Mouse (Mus musculus) heart, embryonic 13.5 days (tissue): ENCODE results near the gene Urgcp. TPM values are rescaled to one million over a fixed set of nuclear protein-coding genes. Genes with fewer than 3 reads are reported as not detected.

Experiments used
- ATAC-seq: fragments of 200-750 bp; cut with Nextera tagmentation; 2 replicates; pipeline ENCODE4 v1.8.0; 2017; ENCODE audit warnings: moderate TSS enrichment; ENCODE audit not compliant: insufficient number of reproducible peaks, low FRiP score, low TSS enrichment; ENCODE audit errors: extremely low read depth
- H3K27ac ChIP-seq: fragments of 300-500 bp; sonication (generic); replicated peaks from 2 replicates; pipeline ENCODE4 v1.5.1; 2015; ENCODE audit warnings: moderate library complexity, mild to moderate bottlenecking, inconsistent platforms
- H3K27me3 ChIP-seq: fragments of 300-500 bp; sonication (generic); replicated peaks from 2 replicates; pipeline ENCODE4 v1.6.1; 2015; ENCODE audit warnings: mild to moderate bottlenecking, inconsistent platforms
- H3K36me3 ChIP-seq: fragments of 300-500 bp; sonication (generic); 2 replicates; pipeline ENCODE4 v1.6.1; 2015; ENCODE audit warnings: mild to moderate bottlenecking, inconsistent platforms
- H3K4me1 ChIP-seq: fragments of 300-500 bp; sonication (generic); 2 replicates; pipeline ENCODE4 v1.6.1; 2015; ENCODE audit warnings: inconsistent platforms
- H3K4me2 ChIP-seq: fragments of 300-500 bp; sonication (generic); 2 replicates; pipeline ENCODE4 v1.6.1; 2015; ENCODE audit warnings: inconsistent platforms, mild to moderate bottlenecking, moderate library complexity
- H3K4me3 ChIP-seq: fragments of 300-500 bp; sonication (generic); 2 replicates; pipeline ENCODE4 v1.5.1; 2015; ENCODE audit warnings: moderate library complexity, mild to moderate bottlenecking, inconsistent platforms
- H3K9ac ChIP-seq: fragments of 300-500 bp; sonication (generic); 2 replicates; pipeline ENCODE4 v1.6.1; 2015; ENCODE audit warnings: inconsistent platforms, mild to moderate bottlenecking, moderate library complexity
- H3K9me3 ChIP-seq: fragments of 300-500 bp; sonication (generic); 2 replicates; pipeline ENCODE4 v1.6.1; 2016; ENCODE audit warnings: inconsistent platforms
- WGBS: fragments of 180-500 bp; shearing (Covaris S2); methylation state at CpG from one replicate; pipeline ENCODE4 v1.1.7; 2015; ENCODE audit warnings: mixed read lengths; 5-methylcytosine and 5-hydroxymethylcytosine counted together
- polyA plus RNA-seq: library from polyadenylated mRNA; unstranded; fragments of >200 nt; fragmentation: Nextera tagmentation; extraction: Ambion mirVana; gene quantifications from 2 replicates; pipeline ENCODE4 v1.2.1, GENCODE M21; 2015

Urgcp gene
- polyA plus RNA-seq, 1 experiment from 2014 or later: 26.6 TPM

DNA sequence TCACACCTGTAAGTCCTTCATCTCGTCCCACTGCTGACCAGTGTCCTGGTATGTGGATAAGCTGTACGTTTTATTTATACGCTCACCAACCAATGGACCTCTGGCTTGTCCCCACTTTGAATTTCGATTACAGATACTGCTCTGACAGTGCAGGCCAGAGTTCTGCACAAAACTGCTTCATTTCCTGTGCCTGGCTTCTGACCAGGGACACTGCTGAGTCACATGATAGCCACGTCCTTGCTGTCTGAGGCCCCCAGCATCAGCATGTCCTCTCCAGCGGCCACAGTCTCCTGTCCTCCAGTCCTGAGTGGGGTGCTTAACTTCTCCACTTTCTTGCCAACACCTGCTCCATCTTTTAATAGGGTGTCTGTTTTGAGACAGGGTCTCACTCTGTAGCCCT, 79.6 kb downstream of the Urgcp start:
- Histone ChIP-seq H3K9ac (no peak overlapping the region), H3K27ac (no peak overlapping the region), H3K36me3 (no peaks in the 10 kb centered on the region), H3K4me1 (no peaks in the 10 kb centered on the region), H3K27me3 (no peaks in the 10 kb centered on the region), H3K9me3 (no peaks in the 10 kb centered on the region), H3K4me2 (no peak overlapping the region), H3K4me3 (no peak overlapping the region)
- ATAC-seq: no peak
- WGBS: 51% methylated on average over 6 of the region's 6 CpGs

Other genes with a start within 250 kb of the Urgcp start
- gene Xbp1, start 241.7 kb downstream of the Urgcp start, polyA plus RNA-seq: 100 and 115 TPM in 2 replicates
- 11.4 and 11.9 TPM in 2 replicates for gene Ccdc117, start 220.2 kb downstream of the Urgcp start, polyA plus RNA-seq
- gene Ankrd36, start 192.7 kb downstream of the Urgcp start, polyA plus RNA-seq: not detected in 2 replicates
- 175 and 191 TPM in 2 replicates for gene Mrps24, start 46.7 kb downstream of the Urgcp start, polyA plus RNA-seq
- 85.7 and 86.0 TPM in 2 replicates for gene Dbnl, start 26.1 kb upstream of the Urgcp start, polyA plus RNA-seq
- 801 and 908 TPM in 2 replicates for gene Pgam2, start 41.4 kb upstream of the Urgcp start, polyA plus RNA-seq
- 5.8 and 6.9 TPM in 2 replicates for gene Polm, start 75.6 kb upstream of the Urgcp start, polyA plus RNA-seq
- 32.3 and 36.1 TPM in 2 replicates for gene Aebp1, start 99.6 kb upstream of the Urgcp start, polyA plus RNA-seq
- gene Pold2, start 115.9 kb upstream of the Urgcp start, polyA plus RNA-seq: 109 and 127 TPM in 2 replicates
- 4,508 and 5,229 TPM in 2 replicates for gene Myl7, start 136.4 kb upstream of the Urgcp start, polyA plus RNA-seq
- gene Gck, start 187.7 kb upstream of the Urgcp start, polyA plus RNA-seq: 1.2 and 1.5 TPM in 2 replicates
- gene Ykt6, start 193.3 kb upstream of the Urgcp start, polyA plus RNA-seq: 39.1 and 41.1 TPM in 2 replicates